ENCODE assay signal across 12 mouse cellular contexts in the genomic region with DNA sequence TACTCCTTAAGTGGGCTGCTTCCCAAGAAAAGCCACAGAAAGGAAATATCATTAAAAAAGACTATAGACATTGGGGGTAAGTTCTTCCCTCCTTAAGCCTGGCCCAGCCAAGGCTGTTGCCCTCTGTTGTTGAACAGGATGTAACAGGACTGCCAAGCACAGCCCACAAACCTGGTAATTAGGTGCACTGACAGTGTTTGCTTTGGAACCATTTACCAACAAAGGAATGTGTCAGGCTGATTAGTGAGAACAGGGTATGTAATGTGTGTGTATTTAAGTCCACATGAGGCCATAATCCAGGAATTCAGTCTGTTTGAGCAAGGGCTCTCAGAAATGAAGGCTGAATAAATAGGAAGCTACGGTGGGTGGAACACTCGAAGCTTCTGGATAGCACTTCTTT.
DNase-seq lines count a peak whose midpoint lies in the region; ATAC-seq and TF ChIP-seq lines count a peak whose summit lies in the region.
"Had no signal": no experiment of that assay in that cellular context is flagged by ENCODE, and none has a peak within 500 bp of the region (broad histone marks: within the 10 kb centered on the region; RNA-seq: fewer than 3 reads in every experiment).

No protein-coding gene starts in this region.

- H3K4me3 ChIP-seq in liver, postnatal 0 days (ENCODE audit: low read depth, low read length): no peak overlapping the region
- no peak overlapping the region for H3K4me3 ChIP-seq in liver, embryonic 11.5 days (ENCODE audit: low read depth, low read length)
- no peak overlapping the region for H3K4me3 ChIP-seq in limb, embryonic 15.5 days
- H3K4me3 ChIP-seq in hindbrain, embryonic 16.5 days (ENCODE audit: low read length): no peak overlapping the region
- H3K4me3 ChIP-seq: erythroblast, embryonic 14.5 days; layer of hippocampus, adult 2 months; megakaryocyte, embryonic 14.5 days had no signal

- no peak for DNase-seq in liver, postnatal 0 days
- DNase-seq in liver, embryonic 11.5 days (ENCODE audit: low spot score): no peak
- DNase-seq in heart, postnatal 10 days: peak; percentile 46 to 50
- no peak for DNase-seq in frontal cortex, postnatal 36 days (ENCODE audit: low spot score in 2 of 2)
- no peak for DNase-seq in right cerebral cortex, adult 18-20 months
- DNase-seq in adrenal gland, postnatal 10 days: no peak
- DNase-seq: thymus, adult 18-20 months had no signal

- H3K4me1 ChIP-seq in liver, postnatal 0 days (ENCODE audit: insufficient read depth): peaks cover 6% of the 10 kb centered on the region; the same call in 1 of the 2 replicates
- 0 out of 2 replicates have a peak, but pooled peaks cover 2% of the 10 kb centered on the region for H3K4me1 ChIP-seq in liver, embryonic 11.5 days (replicated peaks; ENCODE audit: control insufficient read depth, insufficient read depth, low read length)
- H3K4me1 ChIP-seq in limb, embryonic 15.5 days: peaks cover 11% of the 10 kb centered on the region
- no peaks in the 10 kb centered on the region for H3K4me1 ChIP-seq in hindbrain, embryonic 16.5 days (ENCODE audit: control insufficient read depth, insufficient read depth, low read depth, low read length)
- H3K4me1 ChIP-seq: megakaryocyte, embryonic 14.5 days had no signal

- WGBS in liver, postnatal 0 days (ENCODE audit: insufficient replicate concordance): 67% methylated on average over 2 of the region's 2 CpGs
- 71% methylated on average over 2 of the region's 2 CpGs for WGBS in liver, embryonic 11.5 days
- 35% methylated on average over 2 of the region's 2 CpGs for WGBS in limb, embryonic 15.5 days
- WGBS in hindbrain, embryonic 16.5 days: 69% methylated on average over 2 of the region's 2 CpGs

- TF ChIP-seq CTCF in liver, postnatal 0 days (IDR thresholded peaks at IDR 0.05; ENCODE audit: low read depth): no peak

- intact Hi-C loops in heart, postnatal 10 days (cut with DNase I): no loop called here

- ATAC-seq in liver, postnatal 0 days: peak; percentile 87
- ATAC-seq in liver, embryonic 11.5 days (replicated peaks; ENCODE audit: low FRiP score): no peak
- ATAC-seq in limb, embryonic 15.5 days (ENCODE audit: insufficient number of reproducible peaks, low FRiP score, low TSS enrichment, low read depth): peak; percentile 82
- no peak for ATAC-seq in hindbrain, embryonic 16.5 days

- no peak overlapping the region for H3K9ac ChIP-seq in liver, postnatal 0 days (replicated peaks)
- H3K9ac ChIP-seq in liver, embryonic 11.5 days (ENCODE audit: low read depth, low read length): no peak overlapping the region
- no peak overlapping the region for H3K9ac ChIP-seq in limb, embryonic 15.5 days
- H3K9ac ChIP-seq in hindbrain, embryonic 16.5 days (ENCODE audit: low read depth, low read length): no peak overlapping the region

- H3K36me3 ChIP-seq in liver, postnatal 0 days (replicated peaks; ENCODE audit: insufficient read depth, low read length): no peaks in the 10 kb centered on the region
- H3K36me3 ChIP-seq in liver, embryonic 11.5 days (ENCODE audit: control insufficient read depth, insufficient read depth, low read length): no peaks in the 10 kb centered on the region
- H3K36me3 ChIP-seq in limb, embryonic 15.5 days: no peaks in the 10 kb centered on the region
- H3K36me3 ChIP-seq in hindbrain, embryonic 16.5 days (ENCODE audit: control insufficient read depth, insufficient read depth, low read length): no peaks in the 10 kb centered on the region

- no peak for TF ChIP-seq EP300 in liver, postnatal 0 days (IDR thresholded peaks at IDR 0.05; ENCODE audit: low read depth)

- H3K27ac ChIP-seq in liver, postnatal 0 days (ENCODE audit: low read depth): no peak overlapping the region
- H3K27ac ChIP-seq in liver, embryonic 11.5 days (ENCODE audit: low read depth, low read length): no peak overlapping the region
- 0 out of 2 replicates have a peak overlapping the region, but pooled peaks have one; percentile 5 for H3K27ac ChIP-seq in limb, embryonic 15.5 days
- H3K27ac ChIP-seq in hindbrain, embryonic 16.5 days (ENCODE audit: low read depth, low read length): no peak overlapping the region
- H3K27ac ChIP-seq: layer of hippocampus, adult 2 months had no signal

- H3K9me3 ChIP-seq in liver, postnatal 0 days (ENCODE audit: low read length): no peaks in the 10 kb centered on the region
- H3K9me3 ChIP-seq in liver, embryonic 11.5 days (ENCODE audit: control insufficient read depth, low read length): no peaks in the 10 kb centered on the region
- no peaks in the 10 kb centered on the region for H3K9me3 ChIP-seq in limb, embryonic 15.5 days
- H3K9me3 ChIP-seq in hindbrain, embryonic 16.5 days (ENCODE audit: control insufficient read depth, low read length): no peaks in the 10 kb centered on the region
- H3K9me3 ChIP-seq: megakaryocyte, embryonic 14.5 days had no signal

- no peak overlapping the region for H3K4me2 ChIP-seq in liver, postnatal 0 days (ENCODE audit: low read depth, low read length)
- no peak overlapping the region for H3K4me2 ChIP-seq in liver, embryonic 11.5 days
- no peak overlapping the region for H3K4me2 ChIP-seq in limb, embryonic 15.5 days
- no peak overlapping the region for H3K4me2 ChIP-seq in hindbrain, embryonic 16.5 days (ENCODE audit: low read length)

- no peaks in the 10 kb centered on the region for H3K27me3 ChIP-seq in liver, postnatal 0 days (ENCODE audit: insufficient read depth, low read length)
- no peaks in the 10 kb centered on the region for H3K27me3 ChIP-seq in liver, embryonic 11.5 days (replicated peaks; ENCODE audit: control insufficient read depth, insufficient read depth, low read length)
- H3K27me3 ChIP-seq in limb, embryonic 15.5 days: no peaks in the 10 kb centered on the region
- no peaks in the 10 kb centered on the region for H3K27me3 ChIP-seq in hindbrain, embryonic 16.5 days (replicated peaks; ENCODE audit: control insufficient read depth, insufficient read depth, low read length)
- H3K27me3 ChIP-seq: megakaryocyte, embryonic 14.5 days had no signal

Comparison
In these comparisons a context has a peak if more than half of its experiments do, and no peak if none do; other contexts are left out.
1. ATAC-seq: peak in liver, postnatal 0 days (single experiment) and limb, embryonic 15.5 days (single experiment); none in liver, embryonic 11.5 days (single experiment) and hindbrain, embryonic 16.5 days (single experiment).
2. DNase-seq: peak in heart, postnatal 10 days (2 of 2); none in liver, postnatal 0 days (single experiment), liver, embryonic 11.5 days (single experiment), frontal cortex, postnatal 36 days (0 of 2), right cerebral cortex, adult 18-20 months (single experiment) and adrenal gland, postnatal 10 days (single experiment).